Mouse (Mus musculus) effector memory CD4-positive, alpha-beta T cell, adult 7 months (primary cell): ENCODE results near the gene Chst11. TPM values are rescaled to one million over a fixed set of nuclear protein-coding genes. Genes with fewer than 3 reads are reported as not detected.

Experiments used
- polyA plus RNA-seq: library from polyadenylated mRNA; unstranded; fragments of 100-300 nt; shearing (Covaris generic); gene quantifications from one replicate; pipeline ENCODE4 v1.2.1, GENCODE M21; 2017

The Chst11 gene
- polyA plus RNA-seq: 0.49 TPM

DNA sequence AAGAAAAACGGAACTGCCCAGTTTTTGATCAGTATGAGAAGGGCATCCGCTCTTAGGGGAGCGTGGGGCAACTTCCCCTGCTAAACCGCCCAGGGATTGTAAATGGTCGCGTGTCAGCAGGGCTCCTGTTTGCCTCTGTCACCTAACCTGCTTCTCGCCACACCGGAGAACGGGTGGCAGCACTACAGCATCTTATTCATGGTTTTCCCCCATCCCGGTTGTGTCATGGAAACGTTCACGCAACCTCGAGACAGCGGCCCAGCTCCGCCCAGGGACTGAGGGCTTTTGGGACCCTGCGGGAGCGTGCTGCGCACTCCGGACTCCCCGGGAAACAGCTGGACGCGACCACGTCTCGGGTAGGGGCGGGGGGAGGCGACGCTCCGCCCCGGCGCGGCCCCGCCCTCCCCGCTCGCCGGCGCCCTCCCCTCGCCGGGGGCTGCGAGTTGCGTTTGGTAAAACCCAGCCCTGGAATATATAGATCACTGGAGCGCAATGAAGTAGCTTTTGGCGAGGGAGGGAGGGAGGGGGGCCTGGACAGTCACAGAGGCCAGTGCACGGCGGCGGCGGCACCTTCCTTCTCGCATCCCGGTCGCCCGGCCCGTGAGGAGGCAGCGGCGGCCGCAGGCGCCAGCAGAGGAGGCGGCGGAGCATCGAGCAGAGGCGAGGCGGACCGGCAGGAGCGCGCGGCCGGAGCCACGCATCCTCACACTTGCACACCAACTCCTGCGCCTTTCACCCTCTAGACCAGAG lies at the start of gene Chst11:
Gene Chst11 (plus strand): TSS at position 549 of the 750 bp plus-strand sequence.

Other genes starting within 250 kb of the Chst11 start
- gene Nfyb, start 221.4 kb upstream of the Chst11 start, polyA plus RNA-seq: 50.9 TPM
- 72.3 TPM for gene Txnrd1, start 151.5 kb upstream of the Chst11 start, polyA plus RNA-seq
- gene Eid3, start 118.9 kb upstream of the Chst11 start, polyA plus RNA-seq: 0.49 TPM